In genomic region chr13:110368556-110369040, GRCm38 (mm10) we compare ENCODE assay signal across 8 mouse cellular contexts. TPM values are rescaled to one million over a fixed set of nuclear protein-coding genes. Genes with fewer than 3 reads are reported as not detected.
DNase-seq lines count a peak whose midpoint lies in the region; ATAC-seq and TF ChIP-seq lines count a peak whose summit lies in the region.
"Not testable (repeated sequence)": the region's sequence is repeated elsewhere in the genome, so short reads cannot be mapped to it uniquely, and the experiment has no call there.

No protein-coding gene starts in this region.

- not testable (repeated sequence) for H3K4me1 ChIP-seq in ES-Bruce4 (ENCODE audit: control insufficient read depth, insufficient read depth, low read length); forebrain, embryonic 15.5 days; hindbrain, embryonic 13.5 days (replicated peaks)

- H3K27me3 ChIP-seq in ES-Bruce4 (ENCODE audit: control insufficient read depth, insufficient read depth, low read length, poor library complexity, severe bottlenecking); forebrain, embryonic 15.5 days; hindbrain, embryonic 13.5 days: not testable (repeated sequence)

- not testable (repeated sequence) for H3K9ac ChIP-seq in ES-Bruce4 (ENCODE audit: low read depth, poor library complexity, severe bottlenecking); forebrain, embryonic 15.5 days (replicated peaks); hindbrain, embryonic 13.5 days

- TF ChIP-seq EP300 in ES-Bruce4 (IDR thresholded peaks at IDR 0.05; ENCODE audit: insufficient read depth, low read depth, low read length): not testable (repeated sequence)

- TF ChIP-seq POLR2A in ES-Bruce4 (IDR thresholded peaks at IDR 0.05; ENCODE audit: insufficient read depth, low read length): not testable (repeated sequence)

- ATAC-seq in cerebellum, adult (ENCODE audit: insufficient number of reproducible peaks, low FRiP score, low TSS enrichment): peak; percentile 75
- peak; percentile 75 for ATAC-seq in forebrain, embryonic 15.5 days (replicated peaks)
- peak; percentile 57 for ATAC-seq in hindbrain, embryonic 13.5 days (ENCODE audit: low FRiP score)

- peak; percentile 75 to 77 for DNase-seq in layer of hippocampus, postnatal 10 days (ENCODE audit: low spot score in 2 of 2)
- DNase-seq in lung, postnatal 25 days (ENCODE audit: low spot score): peak; percentile 66
- DNase-seq in retina, embryonic 14.5 days (ENCODE audit: low spot score): peak; percentile 53
- peak; percentile 4 to 34 for DNase-seq in thymus, postnatal 10 days (ENCODE audit: low spot score in 2 of 2)

- TF ChIP-seq CTCF in ES-Bruce4 (IDR thresholded peaks at IDR 0.05; ENCODE audit: low read depth, low read length): peak; percentile 82

- H3K9me3 ChIP-seq in ES-Bruce4 (replicated peaks; ENCODE audit: control insufficient read depth, insufficient read depth, low read length, poor library complexity, severe bottlenecking); forebrain, embryonic 15.5 days; hindbrain, embryonic 13.5 days: not testable (repeated sequence)

- H3K4me3 ChIP-seq in ES-Bruce4 (ENCODE audit: low read depth, low read length); forebrain, embryonic 15.5 days; hindbrain, embryonic 13.5 days: not testable (repeated sequence)

- H3K27ac ChIP-seq in ES-Bruce4 (ENCODE audit: insufficient read depth, low read length); forebrain, embryonic 15.5 days (replicated peaks); hindbrain, embryonic 13.5 days: not testable (repeated sequence)

- not testable (repeated sequence) for H3K36me3 ChIP-seq in ES-Bruce4 (ENCODE audit: control insufficient read depth, insufficient read depth, low read length, poor library complexity, severe bottlenecking); forebrain, embryonic 15.5 days; hindbrain, embryonic 13.5 days

- H3K4me2 ChIP-seq in forebrain, embryonic 15.5 days (replicated peaks); hindbrain, embryonic 13.5 days: not testable (repeated sequence)

- WGBS in forebrain, embryonic 15.5 days: 58% methylated on average over 6 of the region's 6 CpGs
- WGBS in hindbrain, embryonic 13.5 days: 47% methylated on average over 6 of the region's 6 CpGs

RNA-seq across cellular contexts. Expression of gene Gapt, which starts 11.6 kb away (rescaled TPM):
- not detected in 2 replicates for polyA plus RNA-seq in ES-Bruce4 (2011; ENCODE audit: insufficient read depth, insufficient read length, low read depth, missing spikeins)
- not detected in 2 replicates for polyA plus RNA-seq in forebrain, embryonic 15.5 days (2015; fragmentation: Nextera tagmentation; extraction: Ambion mirVana)
- 0.13 TPM in 1 of 2 replicates, not detected in the other for polyA plus RNA-seq in hindbrain, embryonic 13.5 days (2015; fragmentation: Nextera tagmentation; extraction: Ambion mirVana)
- not detected for total RNA-seq in layer of hippocampus, postnatal 10 days (2021)

RNA-seq across cellular contexts. Expression of gene Plk2, which starts 26.2 kb away (rescaled TPM):
- polyA plus RNA-seq in ES-Bruce4 (2011; ENCODE audit: insufficient read depth, insufficient read length, low read depth, missing spikeins): 87.7 and 92.8 TPM in 2 replicates
- polyA plus RNA-seq in forebrain, embryonic 15.5 days (2015; fragmentation: Nextera tagmentation; extraction: Ambion mirVana): 177 and 183 TPM in 2 replicates
- polyA plus RNA-seq in hindbrain, embryonic 13.5 days (2015; fragmentation: Nextera tagmentation; extraction: Ambion mirVana): 121 and 139 TPM in 2 replicates
- 100 to 1,000 TPM; 207 to 227 TPM for total RNA-seq in layer of hippocampus, postnatal 10 days (2021)

Comparison
In these comparisons a context has a peak if more than half of its experiments do, and no peak if none do; other contexts are left out.
1. DNase-seq: peak in every context shown above with its lines; median percentile 76 in layer of hippocampus, postnatal 10 days; 66 in lung, postnatal 25 days; 53 in retina, embryonic 14.5 days; 19 in thymus, postnatal 10 days.